Mouse (Mus musculus) forebrain, embryonic 11.5 days (tissue): ENCODE results near the gene Nat9. TPM values are rescaled to one million over a fixed set of nuclear protein-coding genes. Genes with fewer than 3 reads are reported as not detected.

Source experiments
- ATAC-seq: fragments of 200-750 bp; cut with Nextera tagmentation; replicated peaks from 2 replicates; pipeline ENCODE4 v1.8.0; 2017; ENCODE audit warnings: moderate TSS enrichment; ENCODE audit not compliant: low FRiP score
- DNase-seq: peaks from one replicate; pipeline ENCODE4 v3.0.0-alpha.2; 2017; ENCODE audit warnings: low spot score
- H3K27ac ChIP-seq: fragments of 300-500 bp; sonication (generic); 2 replicates; pipeline ENCODE4 v1.5.1; 2014; ENCODE audit warnings: low read depth, low read length
- H3K27me3 ChIP-seq: fragments of 300-500 bp; sonication (generic); 2 replicates; pipeline ENCODE4 v1.6.1; 2014; ENCODE audit warnings: mild to moderate bottlenecking, low read length, mixed read lengths; ENCODE audit not compliant: control insufficient read depth, insufficient read depth
- H3K36me3 ChIP-seq: fragments of 300-500 bp; sonication (generic); 2 replicates; pipeline ENCODE4 v1.6.1; 2014; ENCODE audit warnings: mild to moderate bottlenecking, low read length, moderate library complexity, mixed read lengths; ENCODE audit not compliant: control insufficient read depth, insufficient read depth
- H3K4me1 ChIP-seq: fragments of 300-500 bp; sonication (generic); replicated peaks from 2 replicates; pipeline ENCODE4 v1.6.1; 2014; ENCODE audit warnings: low read length, mixed read lengths; ENCODE audit not compliant: control insufficient read depth, insufficient read depth
- H3K4me2 ChIP-seq: fragments of 300-500 bp; sonication (generic); 2 replicates; pipeline ENCODE4 v1.6.1; 2014; ENCODE audit warnings: low read depth, mild to moderate bottlenecking, low read length, moderate library complexity, mixed read lengths; ENCODE audit not compliant: severe bottlenecking
- H3K4me3 ChIP-seq: fragments of 300-500 bp; sonication (generic); 2 replicates; pipeline ENCODE4 v1.5.1; 2014; ENCODE audit warnings: low read depth, low read length
- H3K9ac ChIP-seq: fragments of 300-500 bp; sonication (generic); 2 replicates; pipeline ENCODE4 v1.6.1; 2014; ENCODE audit warnings: low read length
- H3K9me3 ChIP-seq: fragments of 300-500 bp; sonication (generic); 2 replicates; pipeline ENCODE4 v1.6.1; 2016; ENCODE audit warnings: low read length, mixed read lengths; ENCODE audit not compliant: control insufficient read depth
- WGBS: fragments of 180-500 bp; shearing (Covaris S2); extraction: QIAGEN DNeasy Blood & Tissue Kit; methylation state at CpG from one replicate; pipeline ENCODE4 v1.1.7; 2014; 5-methylcytosine and 5-hydroxymethylcytosine counted together
- polyA plus RNA-seq: library from polyadenylated mRNA; unstranded; fragments of >200 nt; fragmentation: Nextera tagmentation; extraction: Ambion mirVana; gene quantifications from 2 replicates; pipeline ENCODE4 v1.2.1, GENCODE M21; 2014

Nat9 gene
- polyA plus RNA-seq, 1 experiment from 2014 or later, result 16.0 TPM

GRCm38 (mm10) chr11:115229021-115229930, 41.6 kb upstream of the Nat9 start:
- H3K4me1 ChIP-seq, result peaks cover 24% of the 10 kb centered on the region
- H3K27me3 ChIP-seq, result no peaks in the 10 kb centered on the region; the same call in 1 of the 2 replicates
- DNase-seq (no peak), ATAC-seq (no peak)
- no peak overlapping the region for H3K4me3 ChIP-seq
- 52% methylated on average over 15 of the region's 15 CpGs for WGBS
- H3K4me2 ChIP-seq, result no peak overlapping the region
- H3K9me3 ChIP-seq, result no peaks in the 10 kb centered on the region
- H3K9ac ChIP-seq, result no peak overlapping the region
- no peaks in the 10 kb centered on the region for H3K36me3 ChIP-seq
- no peak overlapping the region for H3K27ac ChIP-seq

- Histone ChIP-seq H3K4me2 (no peak overlapping the region), H3K27me3 (no peaks in the 10 kb centered on the region; the same call in 1 of the 2 replicates), H3K36me3 (no peaks in the 10 kb centered on the region), H3K9ac (no peak overlapping the region), H3K27ac (no peak overlapping the region), H3K4me1 (peaks cover 22% of the 10 kb centered on the region), H3K9me3 (no peaks in the 10 kb centered on the region), H3K4me3 (no peak overlapping the region)
- DNase-seq (no peak), ATAC-seq (no peak)
- WGBS, result 74% methylated on average over 7 of the region's 7 CpGs
These were observed 40.8 kb upstream of the Nat9 start for GRCm38 (mm10) chr11:115228430-115228829.

- Histone ChIP-seq H3K36me3 (no peaks in the 10 kb centered on the region), H3K4me1 (peaks cover 22% of the 10 kb centered on the region), H3K4me3 (no peak overlapping the region), H3K27me3 (no peaks in the 10 kb centered on the region; the same call in 1 of the 2 replicates), H3K27ac (no peak overlapping the region), H3K9me3 (no peaks in the 10 kb centered on the region), H3K9ac (no peak overlapping the region), H3K4me2 (no peak overlapping the region)
- ATAC-seq (no peak), DNase-seq (peak; percentile 65)
- 22% methylated on average over 12 of the region's 12 CpGs for WGBS
These were observed 40.0 kb upstream of the Nat9 start for GRCm38 (mm10) chr11:115227640-115228039.

- ATAC-seq (peak; percentile 50; the same call in 1 of the 2 replicates), DNase-seq (no peak)
- H3K9me3 ChIP-seq, result no peaks in the 10 kb centered on the region
- peak overlapping the region; percentile 27; the same call in 1 of the 2 replicates for H3K9ac ChIP-seq
- H3K4me2 ChIP-seq, result no peak overlapping the region
- no peak overlapping the region for H3K27ac ChIP-seq
- H3K4me3 ChIP-seq, result no peak overlapping the region
- 41% methylated on average over 14 of the region's 14 CpGs for whole genome bisulfite sequencing
- H3K36me3 ChIP-seq, result no peaks in the 10 kb centered on the region
- H3K27me3 ChIP-seq, result no peaks in the 10 kb centered on the region; the same call in 1 of the 2 replicates
- H3K4me1 ChIP-seq, result peaks cover 20% of the 10 kb centered on the region
These were observed 39.3 kb upstream of the Nat9 start for GRCm38 (mm10) chr11:115226811-115227491.

- WGBS, result 58% methylated on average over 6 of the region's 6 CpGs
- no peak overlapping the region for H3K27ac ChIP-seq
These were observed 37.6 kb upstream of the Nat9 start for GRCm38 (mm10) chr11:115225301-115225700.

GRCm38 (mm10) chr11:115224889-115225288, 37.2 kb upstream of the Nat9 start:
- WGBS, result 41% methylated on average over 8 of the region's 8 CpGs
- H3K4me3 ChIP-seq, result no peak overlapping the region
- H3K4me2 ChIP-seq, result no peak overlapping the region
- H3K9ac ChIP-seq, result no peak overlapping the region
- no peak for ATAC-seq
- peaks cover 20% of the 10 kb centered on the region for H3K4me1 ChIP-seq
- H3K36me3 ChIP-seq, result no peaks in the 10 kb centered on the region
- DNase-seq, result peak; percentile 84
- no peaks in the 10 kb centered on the region; the same call in 1 of the 2 replicates for H3K27me3 ChIP-seq
- no peaks in the 10 kb centered on the region for H3K9me3 ChIP-seq
- no peak overlapping the region for H3K27ac ChIP-seq

More at GRCm38 (mm10) chr11:115225301-115225700, 37.6 kb upstream of the Nat9 start:
- H3K27me3 ChIP-seq, result no peaks in the 10 kb centered on the region; the same call in 1 of the 2 replicates
- no peak overlapping the region for H3K4me3 ChIP-seq
- DNase-seq, result no peak
- ATAC-seq, result no peak
- H3K4me2 ChIP-seq, result no peak overlapping the region
- H3K36me3 ChIP-seq, result no peaks in the 10 kb centered on the region
- H3K9ac ChIP-seq, result no peak overlapping the region
- H3K9me3 ChIP-seq, result no peaks in the 10 kb centered on the region
- H3K4me1 ChIP-seq, result peaks cover 20% of the 10 kb centered on the region

GRCm38 (mm10) chr11:115223877-115224276, 36.2 kb upstream of the Nat9 start:
- ATAC-seq (no peak), DNase-seq (no peak)
- Histone ChIP-seq H3K9ac (no peak overlapping the region), H3K9me3 (no peaks in the 10 kb centered on the region), H3K36me3 (no peaks in the 10 kb centered on the region), H3K4me2 (no peak overlapping the region), H3K4me3 (no peak overlapping the region), H3K27ac (no peak overlapping the region), H3K27me3 (no peaks in the 10 kb centered on the region; the same call in 1 of the 2 replicates), H3K4me1 (peaks cover 20% of the 10 kb centered on the region)
- 84% methylated on average over 6 of the region's 6 CpGs for WGBS

GRCm38 (mm10) chr11:115223451-115223850, 35.8 kb upstream of the Nat9 start:
- Histone ChIP-seq H3K4me2 (no peak overlapping the region), H3K27ac (no peak overlapping the region), H3K9me3 (no peaks in the 10 kb centered on the region), H3K36me3 (no peaks in the 10 kb centered on the region), H3K27me3 (no peaks in the 10 kb centered on the region; the same call in 1 of the 2 replicates), H3K4me1 (peaks cover 20% of the 10 kb centered on the region), H3K4me3 (no peak overlapping the region), H3K9ac (no peak overlapping the region)
- 75% methylated on average over 11 of the region's 11 CpGs for WGBS
- DNase-seq (no peak), ATAC-seq (no peak)
